Mouse (Mus musculus): ENCODE data around the gene Rnf11. TPM values are rescaled to one million over a fixed set of nuclear protein-coding genes. Genes with fewer than 3 reads are reported as not detected.

Rnf11 gene
- polyA plus RNA-seq, 1 experiment from 2014 or later: 22.0 TPM

DNA sequence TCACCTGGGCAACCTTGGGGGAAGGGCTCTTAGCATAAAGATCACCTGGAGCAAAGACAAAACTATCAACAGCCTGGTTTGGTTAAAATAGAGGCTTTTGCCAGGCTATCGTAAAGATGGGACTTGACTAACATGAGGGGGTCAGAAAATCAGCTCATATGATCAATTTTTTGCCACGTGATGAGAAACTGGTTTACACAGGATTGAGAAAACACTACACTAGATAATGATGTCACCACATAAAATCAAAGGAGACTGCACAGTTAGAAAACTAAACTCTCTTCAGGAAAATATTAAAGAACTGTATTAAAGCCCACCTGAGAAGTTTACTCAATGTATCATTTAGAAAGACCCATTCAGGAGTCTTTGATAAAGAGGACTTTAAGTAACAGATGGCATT lies 9.4 kb downstream of the Rnf11 start:
- Histone ChIP-seq H3K4me3 (peak overlapping the region; percentile 88), H3K9me3 (no peaks in the 10 kb centered on the region), H3K27me3 (replicated peaks; ENCODE audit: low read depth, poor library complexity, severe bottlenecking) (peaks cover 3% of the 10 kb centered on the region; the same call in 1 of the 2 replicates), H3K4me1 (peaks cover 15% of the 10 kb centered on the region), H3K27ac (replicated peaks) (no peak overlapping the region), H3K36me3 (replicated peaks) (peaks cover 21% of the 10 kb centered on the region)
- WGBS: 60% methylated on average over 2 of the region's 2 CpGs
- no peak for DNase-seq (ENCODE audit: low spot score)

DNA sequence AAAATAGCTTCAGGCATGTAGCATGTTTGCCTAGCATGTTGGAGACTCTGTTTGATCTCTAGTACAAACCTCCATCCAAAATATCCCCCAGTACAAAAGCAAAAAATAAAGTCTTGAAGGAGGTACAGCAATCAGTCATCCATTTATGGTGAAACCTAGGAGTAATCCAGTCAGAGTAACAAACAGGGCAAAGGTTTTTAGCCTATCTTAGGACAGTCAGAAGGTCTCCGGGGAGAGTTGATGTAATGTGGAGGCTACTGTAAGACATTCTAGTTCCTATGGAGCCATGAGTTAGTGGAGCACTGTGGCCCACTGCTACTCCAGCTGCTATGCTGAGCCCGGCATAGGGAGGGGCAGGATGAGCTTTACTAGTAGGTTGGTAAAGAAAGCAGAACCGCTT lies 12.0 kb downstream of the Rnf11 start:
- no peaks in the 10 kb centered on the region for H3K9me3 ChIP-seq
- no peaks in the 10 kb centered on the region for H3K27me3 ChIP-seq (replicated peaks; ENCODE audit: low read depth, poor library complexity, severe bottlenecking)
- peaks cover 21% of the 10 kb centered on the region for H3K36me3 ChIP-seq (replicated peaks)
- 90% methylated on average over 3 of the region's 3 CpGs for WGBS
- peaks cover 15% of the 10 kb centered on the region for H3K4me1 ChIP-seq
- H3K27ac ChIP-seq (replicated peaks): no peak overlapping the region
- no peak overlapping the region for H3K4me3 ChIP-seq
- DNase-seq (ENCODE audit: low spot score): no peak

DNA sequence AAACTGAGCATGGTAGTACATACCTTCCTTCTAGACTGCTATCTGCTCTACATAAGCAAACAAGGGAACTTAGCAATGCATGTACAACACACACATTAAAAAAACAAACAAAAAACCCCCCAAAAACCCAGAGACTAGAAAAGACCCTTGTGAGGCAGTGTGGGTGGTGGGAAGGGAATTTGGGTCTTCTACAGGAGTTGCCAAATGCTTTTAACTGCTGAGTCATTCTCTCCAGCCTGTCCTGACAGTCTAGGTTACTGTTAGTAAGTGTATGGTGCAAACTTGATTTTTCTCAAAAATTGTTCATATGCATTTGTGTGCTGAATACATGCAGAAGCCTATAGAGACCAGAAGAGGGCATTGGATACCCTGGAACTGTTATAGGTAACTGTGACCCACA lies 12.9 kb downstream of the Rnf11 start:
- DNase-seq (ENCODE audit: low spot score): no peak
- Histone ChIP-seq H3K27ac (replicated peaks) (no peak overlapping the region), H3K27me3 (replicated peaks; ENCODE audit: low read depth, poor library complexity, severe bottlenecking) (no peaks in the 10 kb centered on the region), H3K36me3 (replicated peaks) (peaks cover 21% of the 10 kb centered on the region), H3K4me3 (no peak overlapping the region), H3K9me3 (no peaks in the 10 kb centered on the region), H3K4me1 (peaks cover 15% of the 10 kb centered on the region)

DNA sequence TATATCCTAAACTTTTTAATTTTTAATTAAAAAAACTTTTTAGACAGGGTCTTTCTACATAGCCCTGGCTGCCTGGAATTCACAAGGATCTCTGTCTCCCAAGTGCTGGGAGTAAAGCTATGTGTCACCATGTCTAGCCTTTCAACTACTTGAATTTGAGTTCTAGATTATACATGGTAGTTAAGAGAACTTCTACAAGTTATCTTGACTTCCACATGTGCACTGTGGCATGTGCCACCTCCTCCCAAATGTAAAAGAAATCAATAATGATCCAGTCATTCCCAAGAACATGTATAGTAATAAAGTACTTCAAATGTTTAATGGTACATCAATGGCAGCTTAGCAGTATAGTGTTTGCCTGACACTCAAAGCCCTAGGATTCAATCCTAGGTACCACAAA lies 16.8 kb downstream of the Rnf11 start:
- Histone ChIP-seq H3K36me3 (replicated peaks) (peaks cover 13% of the 10 kb centered on the region), H3K4me3 (no peak overlapping the region), H3K27ac (replicated peaks) (no peak overlapping the region), H3K27me3 (replicated peaks; ENCODE audit: low read depth, poor library complexity, severe bottlenecking) (no peaks in the 10 kb centered on the region), H3K4me1 (0 out of 2 replicates have a peak, but pooled peaks cover 4% of the 10 kb centered on the region), H3K9me3 (no peaks in the 10 kb centered on the region)
- DNase-seq (ENCODE audit: low spot score): no peak

DNA sequence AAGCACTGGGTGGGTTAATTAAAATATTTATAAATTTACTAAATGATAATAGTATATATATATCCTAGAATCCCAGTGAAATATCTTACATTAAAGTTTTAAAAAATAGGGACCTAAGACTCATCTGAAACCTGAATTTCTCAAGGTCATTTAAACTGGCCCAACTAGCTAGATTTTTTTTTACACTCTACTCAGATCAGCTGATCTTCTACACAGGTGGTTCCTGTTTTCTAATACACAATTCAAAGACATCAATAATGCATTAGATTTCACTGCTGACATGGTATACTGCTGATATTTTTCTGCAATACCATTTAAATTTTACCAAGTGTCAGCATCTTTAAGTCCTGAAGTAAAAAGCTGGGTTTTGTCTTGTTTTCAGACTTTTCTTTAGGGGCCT lies 20.6 kb downstream of the Rnf11 start:
- Histone ChIP-seq H3K4me3 (no peak overlapping the region), H3K4me1 (no peaks in the 10 kb centered on the region), H3K27me3 (replicated peaks; ENCODE audit: low read depth, poor library complexity, severe bottlenecking) (no peaks in the 10 kb centered on the region), H3K27ac (replicated peaks) (no peak overlapping the region), H3K36me3 (replicated peaks) (no peaks in the 10 kb centered on the region), H3K9me3 (no peaks in the 10 kb centered on the region)
- no peak for DNase-seq (ENCODE audit: low spot score)

DNA sequence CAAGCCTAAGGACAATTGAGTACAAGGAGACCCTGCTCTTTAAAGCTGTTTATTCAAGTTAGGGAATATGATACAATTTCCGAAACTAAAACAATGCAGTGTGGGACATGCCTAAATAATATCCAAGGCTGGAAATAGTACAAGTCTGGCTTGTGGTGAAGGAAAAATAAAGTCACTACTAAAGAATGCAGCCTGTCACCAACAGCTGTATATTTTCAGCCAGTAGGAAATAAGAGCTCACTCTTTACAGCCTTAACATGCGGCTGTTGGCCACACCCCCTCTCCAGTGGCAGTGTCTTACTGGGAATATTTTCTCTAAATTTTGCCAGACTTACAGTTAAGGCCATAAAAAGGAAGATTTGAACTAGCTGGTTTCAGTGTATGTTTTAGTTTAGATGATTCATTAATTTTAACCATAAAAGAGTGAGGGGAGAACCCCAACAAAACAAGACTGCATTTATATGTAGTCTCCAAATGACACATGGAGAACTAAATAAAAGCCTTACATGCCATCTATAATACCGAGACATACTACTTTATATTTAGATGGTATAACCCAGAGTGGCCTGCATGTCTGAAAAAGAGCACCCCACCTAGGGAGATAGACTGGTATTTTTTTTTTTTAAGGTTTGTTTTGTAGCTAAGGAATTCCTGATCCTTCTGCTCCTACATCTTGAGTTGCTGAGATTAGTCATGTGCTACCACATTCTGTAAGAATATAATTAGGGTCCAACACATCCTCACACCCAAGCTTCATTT lies 23.9 kb downstream of the Rnf11 start:
- no peak overlapping the region for H3K27ac ChIP-seq (replicated peaks)

DNA sequence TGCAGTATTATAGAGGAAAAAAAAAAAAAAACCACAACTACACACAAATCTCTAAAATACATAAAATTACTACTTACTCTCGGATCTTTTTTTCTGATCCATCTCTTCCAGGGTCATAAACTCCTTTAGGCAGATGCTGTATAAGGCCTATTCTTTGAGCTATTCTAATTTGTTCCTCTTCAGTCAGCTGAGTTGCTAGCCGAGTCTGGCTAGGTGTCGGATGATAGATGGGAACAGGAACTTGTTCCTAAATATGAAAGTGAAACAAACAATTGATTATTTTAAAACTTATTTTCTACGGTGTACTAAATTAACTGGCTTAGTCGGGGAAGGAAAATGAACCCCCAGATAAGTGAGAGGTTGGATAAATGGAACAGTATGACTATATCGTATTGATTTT lies 27.7 kb downstream of the Rnf11 start:
- WGBS: 95% methylated on average over 6 of the region's 6 CpGs
- no peak overlapping the region for H3K4me3 ChIP-seq

More for the DNA sequence above, 23.9 kb downstream of the Rnf11 start:
- no peaks in the 10 kb centered on the region for H3K4me1 ChIP-seq
- no peaks in the 10 kb centered on the region for H3K9me3 ChIP-seq
- WGBS: 76% methylated on average over 3 of the region's 3 CpGs
- no peak overlapping the region for H3K4me3 ChIP-seq
- H3K36me3 ChIP-seq (replicated peaks): peaks cover 5% of the 10 kb centered on the region
- H3K27me3 ChIP-seq (replicated peaks; ENCODE audit: low read depth, poor library complexity, severe bottlenecking): no peaks in the 10 kb centered on the region
- no peak for DNase-seq (ENCODE audit: low spot score)

DNA sequence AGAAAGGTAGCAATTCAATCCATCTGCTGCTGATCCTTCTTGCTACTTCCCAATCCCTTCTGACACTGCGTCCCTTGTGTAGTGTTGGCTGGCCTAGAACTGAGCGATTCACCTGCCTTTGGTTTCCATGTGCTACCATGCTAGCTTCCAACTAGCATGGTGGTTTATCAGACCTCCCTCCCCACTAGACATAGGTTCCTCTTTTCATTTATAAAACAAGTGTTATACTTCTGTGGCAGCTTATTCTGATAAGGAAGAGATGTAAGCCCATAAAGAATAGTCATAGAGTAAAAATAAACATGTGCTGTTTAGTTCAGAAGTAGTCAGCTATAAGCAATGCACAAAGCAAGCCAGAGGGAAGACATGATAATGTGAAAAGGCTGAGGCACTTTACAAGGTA lies 36.0 kb downstream of the Rnf11 start:
- H3K4me1 ChIP-seq: no peaks in the 10 kb centered on the region
- no peak overlapping the region for H3K27ac ChIP-seq (replicated peaks)
- H3K27me3 ChIP-seq (replicated peaks; ENCODE audit: low read depth, poor library complexity, severe bottlenecking): no peaks in the 10 kb centered on the region
- peaks cover 40% of the 10 kb centered on the region for H3K36me3 ChIP-seq (replicated peaks)
- no peak overlapping the region for H3K4me3 ChIP-seq
- DNase-seq (ENCODE audit: low spot score): no peak
- no peaks in the 10 kb centered on the region for H3K9me3 ChIP-seq
- WGBS: 95% methylated on average over 2 of the region's 2 CpGs

More for the DNA sequence above, 27.7 kb downstream of the Rnf11 start:
- no peak overlapping the region for H3K27ac ChIP-seq (replicated peaks)
- no peaks in the 10 kb centered on the region for H3K4me1 ChIP-seq
- H3K9me3 ChIP-seq: no peaks in the 10 kb centered on the region
- peaks cover 36% of the 10 kb centered on the region for H3K36me3 ChIP-seq (replicated peaks)
- H3K27me3 ChIP-seq (replicated peaks; ENCODE audit: low read depth, poor library complexity, severe bottlenecking): no peaks in the 10 kb centered on the region
- no peak for DNase-seq (ENCODE audit: low spot score)

DNA sequence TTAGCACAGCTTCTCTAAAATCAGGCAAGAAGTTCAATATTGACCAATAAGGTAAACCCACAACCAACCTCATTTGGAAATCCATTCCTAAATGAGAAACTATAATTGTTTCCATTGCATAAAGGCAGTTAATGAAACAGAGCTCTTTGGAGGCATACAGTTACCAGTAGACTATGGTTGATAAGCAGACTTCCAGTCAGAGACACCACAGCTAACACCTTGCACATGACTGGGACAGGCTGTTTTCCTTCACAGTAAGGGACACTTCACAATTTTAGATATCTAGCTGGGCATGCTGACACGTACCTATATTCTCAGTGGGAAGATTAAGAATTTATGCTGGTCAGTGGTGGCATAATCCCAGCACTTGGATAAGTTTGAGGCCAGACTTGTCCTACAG lies 38.6 kb downstream of the Rnf11 start:
- H3K4me1 ChIP-seq: no peaks in the 10 kb centered on the region
- WGBS: 84% methylated on average over 1 of the region's 1 CpGs
- no peaks in the 10 kb centered on the region for H3K9me3 ChIP-seq
- H3K4me3 ChIP-seq: no peak overlapping the region
- no peak for DNase-seq (ENCODE audit: low spot score)
- H3K36me3 ChIP-seq (replicated peaks): peaks cover 33% of the 10 kb centered on the region
- no peaks in the 10 kb centered on the region for H3K27me3 ChIP-seq (replicated peaks; ENCODE audit: low read depth, poor library complexity, severe bottlenecking)
- no peak overlapping the region for H3K27ac ChIP-seq (replicated peaks)

DNA sequence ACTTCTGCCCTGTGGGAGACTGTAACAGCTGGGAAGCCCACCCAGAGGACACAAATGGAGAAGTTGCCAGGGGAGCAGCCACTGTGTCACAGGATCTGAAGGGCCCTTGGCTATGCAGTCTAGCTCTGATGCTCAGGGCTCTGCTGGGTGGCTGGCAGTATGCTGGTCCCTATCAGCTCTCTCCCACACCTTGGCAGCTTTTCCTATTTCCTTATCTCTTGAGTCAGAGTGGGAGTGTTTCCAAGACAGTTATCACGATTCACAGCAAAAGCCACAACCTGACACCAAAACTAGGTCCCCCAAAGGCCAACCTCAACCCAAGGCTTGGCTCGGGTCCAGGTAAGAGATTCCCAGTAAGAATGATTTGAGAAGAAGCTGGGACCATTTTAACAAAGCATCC lies 39.1 kb downstream of the Rnf11 start:
- Histone ChIP-seq H3K27ac (replicated peaks) (no peak overlapping the region), H3K4me3 (no peak overlapping the region), H3K36me3 (replicated peaks) (peaks cover 32% of the 10 kb centered on the region), H3K27me3 (replicated peaks; ENCODE audit: low read depth, poor library complexity, severe bottlenecking) (no peaks in the 10 kb centered on the region), H3K4me1 (peaks cover under 1% of the 10 kb centered on the region; the same call in 1 of the 2 replicates), H3K9me3 (no peaks in the 10 kb centered on the region)
- no peak for DNase-seq (ENCODE audit: low spot score)
- 86% methylated on average over 2 of the region's 2 CpGs for WGBS

DNA sequence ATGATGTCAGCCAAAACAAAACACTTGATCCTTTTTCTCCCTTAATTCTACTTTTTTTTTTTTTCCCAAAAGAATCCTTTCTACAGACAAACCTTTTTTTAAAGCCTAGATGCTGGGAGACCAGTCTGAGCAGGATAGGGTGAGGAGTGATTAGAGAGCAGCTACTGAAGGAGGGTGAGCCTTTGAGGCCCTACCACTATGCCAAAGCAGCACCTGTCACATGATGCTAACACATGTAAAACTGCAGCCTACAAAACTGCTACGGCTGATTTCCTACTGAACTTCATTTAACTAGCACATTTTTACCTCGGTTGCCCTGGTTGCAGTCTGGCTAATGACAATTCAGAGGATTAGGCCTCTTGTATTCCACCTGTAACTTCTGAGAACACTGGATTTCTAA lies 39.6 kb downstream of the Rnf11 start:
- peaks cover 30% of the 10 kb centered on the region for H3K36me3 ChIP-seq (replicated peaks)
- H3K27ac ChIP-seq (replicated peaks): no peak overlapping the region
- no peak overlapping the region for H3K4me3 ChIP-seq
- 81% methylated on average over 2 of the region's 2 CpGs for WGBS
- H3K4me1 ChIP-seq: peaks cover 5% of the 10 kb centered on the region; the same call in 1 of the 2 replicates
- no peaks in the 10 kb centered on the region for H3K9me3 ChIP-seq
- no peaks in the 10 kb centered on the region for H3K27me3 ChIP-seq (replicated peaks; ENCODE audit: low read depth, poor library complexity, severe bottlenecking)
- DNase-seq (ENCODE audit: low spot score): no peak

DNA sequence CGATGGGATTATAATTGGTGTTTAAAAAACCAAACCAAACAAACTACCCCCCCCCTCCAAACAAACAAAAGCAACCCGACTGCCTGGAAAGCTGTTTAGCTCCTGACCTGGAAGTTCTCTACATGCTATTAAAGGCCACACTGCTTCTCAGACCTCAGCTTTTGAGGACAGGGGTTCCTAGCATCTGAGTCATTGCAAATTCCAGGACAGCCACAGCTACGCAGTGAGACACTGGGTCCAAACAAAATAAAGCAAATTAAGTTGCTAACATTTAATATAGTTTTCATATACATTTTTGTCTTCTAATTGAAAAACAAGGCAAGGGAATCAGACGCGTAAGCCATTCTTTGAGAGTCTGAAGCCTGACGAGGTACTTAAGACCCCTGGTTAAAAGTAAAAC lies 40.1 kb downstream of the Rnf11 start:
- Histone ChIP-seq H3K4me1 (peaks cover 7% of the 10 kb centered on the region; the same call in 1 of the 2 replicates), H3K36me3 (replicated peaks) (peaks cover 26% of the 10 kb centered on the region), H3K9me3 (no peaks in the 10 kb centered on the region), H3K27ac (replicated peaks) (no peak overlapping the region), H3K27me3 (replicated peaks; ENCODE audit: low read depth, poor library complexity, severe bottlenecking) (no peaks in the 10 kb centered on the region), H3K4me3 (no peak overlapping the region)
- whole genome bisulfite sequencing: 77% methylated on average over 6 of the region's 6 CpGs
- DNase-seq (ENCODE audit: low spot score): no peak

DNA sequence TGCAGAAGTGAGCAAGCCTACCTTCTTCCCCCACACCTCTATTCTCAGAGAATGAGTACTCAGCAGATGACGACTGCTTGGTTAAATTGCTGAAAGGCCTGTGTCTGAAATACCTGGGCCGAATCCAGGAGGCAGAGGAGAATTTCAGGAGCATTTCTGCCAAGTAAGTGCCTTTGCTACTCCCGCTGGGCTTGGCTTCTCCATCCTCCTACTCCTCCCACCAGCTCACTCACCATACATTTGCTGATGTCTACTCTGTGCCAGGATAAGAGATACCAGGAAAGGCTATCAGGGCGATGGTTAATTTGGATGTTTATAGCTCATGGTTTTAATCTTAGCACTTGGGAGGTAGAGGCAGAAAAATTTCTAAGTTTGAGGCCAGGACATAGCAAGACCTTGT lies 41.9 kb downstream of the Rnf11 start:
- 92% methylated on average over 4 of the region's 4 CpGs for WGBS

More for the DNA sequence above, 41.9 kb downstream of the Rnf11 start:
- H3K27ac ChIP-seq (replicated peaks): no peak overlapping the region
- H3K36me3 ChIP-seq (replicated peaks): peaks cover 21% of the 10 kb centered on the region
- DNase-seq (ENCODE audit: low spot score): no peak
- peaks cover 13% of the 10 kb centered on the region; the same call in 1 of the 2 replicates for H3K4me1 ChIP-seq
- H3K9me3 ChIP-seq: no peaks in the 10 kb centered on the region
- H3K4me3 ChIP-seq: no peak overlapping the region
- H3K27me3 ChIP-seq (replicated peaks; ENCODE audit: low read depth, poor library complexity, severe bottlenecking): no peaks in the 10 kb centered on the region
